ENCODE assay signal across 26 mouse cellular contexts in genomic region chr1:149831100-149831499, GRCm38 (mm10).
DNase-seq lines count a peak whose midpoint lies in the region; ATAC-seq and TF ChIP-seq lines count a peak whose summit lies in the region.
"Had no signal": no experiment of that assay in that cellular context is flagged by ENCODE, and none has a peak within 500 bp of the region (broad histone marks: within the 10 kb centered on the region; RNA-seq: fewer than 3 reads in every experiment).

No protein-coding gene starts in this region.

- H3K4me2 ChIP-seq in hindbrain, embryonic 14.5 days (replicated peaks), result no peak overlapping the region
- H3K4me2 ChIP-seq: embryonic facial prominence, embryonic 12.5 days; embryonic facial prominence, embryonic 15.5 days; heart, embryonic 13.5 days; hindbrain, embryonic 12.5 days had no signal

- DNase-seq in hindbrain, embryonic 14.5 days (ENCODE audit: low spot score), result peak; percentile 12
- no peak for DNase-seq in hindbrain, embryonic 10.5 days (ENCODE audit: low spot score)
- DNase-seq in thymus, postnatal 36 days, result no peak
- DNase-seq in embryo, embryonic 11 days, result no peak
- DNase-seq in lung, postnatal 4 days, result no peak
- DNase-seq: adrenal gland, adult 2 months; adrenal gland, postnatal 14 days; B cell, adult 2 months; cerebellum, adult 11-12 months; cerebellum, adult 8-10 months; cerebellum, postnatal 10 days; cerebellum, postnatal 36 days; forebrain, postnatal 0 days; gastrocnemius, postnatal 25 days; heart, adult 2 months; heart, postnatal 14 days; heart, postnatal 4 days had no signal

- 80% methylated on average over 1 of the region's 1 CpGs for WGBS in hindbrain, embryonic 14.5 days
- 96% methylated on average over 1 of the region's 1 CpGs for WGBS in hindbrain, embryonic 10.5 days

- TF ChIP-seq CTCF in bone marrow macrophage, adult 2 months (IDR thresholded peaks at IDR 0.05; ENCODE audit: low read depth, low read length), result no peak

- 0 out of 2 replicates have a peak, but pooled peaks cover 2% of the 10 kb centered on the region for H3K9me3 ChIP-seq in hindbrain, embryonic 14.5 days (ENCODE audit: control insufficient read depth, low read length)
- 0 out of 2 replicates have a peak, but pooled peaks cover 3% of the 10 kb centered on the region for H3K9me3 ChIP-seq in hindbrain, embryonic 10.5 days
- H3K9me3 ChIP-seq: embryonic facial prominence, embryonic 12.5 days; embryonic facial prominence, embryonic 15.5 days; heart, embryonic 10.5 days; hindbrain, embryonic 12.5 days had no signal

- H3K27ac ChIP-seq in hindbrain, embryonic 14.5 days, result no peak overlapping the region
- H3K27ac ChIP-seq in hindbrain, embryonic 10.5 days, result no peak overlapping the region
- peak overlapping the region; percentile 11; the same call in 1 of the 2 replicates for H3K27ac ChIP-seq in bone marrow macrophage, adult 2 months (ENCODE audit: insufficient read depth, low read depth, low read length)
- H3K27ac ChIP-seq: embryonic facial prominence, embryonic 12.5 days; embryonic facial prominence, embryonic 15.5 days; heart, adult 2 months; heart, embryonic 10.5 days; heart, embryonic 13.5 days; hindbrain, embryonic 12.5 days had no signal

- no peaks in the 10 kb centered on the region for H3K4me1 ChIP-seq in hindbrain, embryonic 14.5 days (replicated peaks; ENCODE audit: control insufficient read depth, insufficient read depth, low read length)
- no peaks in the 10 kb centered on the region for H3K4me1 ChIP-seq in hindbrain, embryonic 10.5 days (replicated peaks)
- H3K4me1 ChIP-seq in bone marrow macrophage, adult 2 months (ENCODE audit: control insufficient read depth, insufficient read depth, low read length), result peaks cover 2% of the 10 kb centered on the region; the same call in 1 of the 2 replicates
- H3K4me1 ChIP-seq: embryonic facial prominence, embryonic 12.5 days; embryonic facial prominence, embryonic 15.5 days; heart, embryonic 10.5 days; heart, embryonic 13.5 days; hindbrain, embryonic 12.5 days had no signal

- H3K9ac ChIP-seq in hindbrain, embryonic 14.5 days, result no peak overlapping the region
- H3K9ac ChIP-seq: embryonic facial prominence, embryonic 12.5 days; embryonic facial prominence, embryonic 15.5 days; forebrain, postnatal 0 days; heart, embryonic 13.5 days; hindbrain, embryonic 12.5 days had no signal

- TF ChIP-seq POLR2A in bone marrow macrophage, adult 2 months (IDR thresholded peaks at IDR 0.05; ENCODE audit: borderline replicate concordance, low read depth, low read length), result no peak

- H3K4me3 ChIP-seq in hindbrain, embryonic 14.5 days (replicated peaks; ENCODE audit: low read length), result no peak overlapping the region
- H3K4me3 ChIP-seq in hindbrain, embryonic 10.5 days, result no peak overlapping the region
- H3K4me3 ChIP-seq in bone marrow macrophage, adult 2 months (ENCODE audit: insufficient read depth, low read length), result no peak overlapping the region
- H3K4me3 ChIP-seq: embryonic facial prominence, embryonic 12.5 days; embryonic facial prominence, embryonic 15.5 days; heart, adult 2 months; heart, embryonic 10.5 days; heart, embryonic 13.5 days; hindbrain, embryonic 12.5 days had no signal

- ATAC-seq in hindbrain, embryonic 14.5 days (ENCODE audit: low FRiP score), result no peak
- peak; percentile 58 for ATAC-seq in megakaryocyte, adult 5-6 weeks (ENCODE audit: poor library complexity, severe bottlenecking)
- ATAC-seq: forebrain, embryonic 14.5 days; forebrain, postnatal 0 days; hindbrain, embryonic 16.5 days had no signal

- H3K36me3 ChIP-seq in hindbrain, embryonic 14.5 days (replicated peaks; ENCODE audit: control insufficient read depth, insufficient read depth), result no peaks in the 10 kb centered on the region
- H3K36me3 ChIP-seq in hindbrain, embryonic 10.5 days, result no peaks in the 10 kb centered on the region
- H3K36me3 ChIP-seq: embryonic facial prominence, embryonic 12.5 days; embryonic facial prominence, embryonic 15.5 days; heart, embryonic 10.5 days; heart, embryonic 13.5 days; hindbrain, embryonic 12.5 days had no signal

- no peaks in the 10 kb centered on the region for H3K27me3 ChIP-seq in hindbrain, embryonic 14.5 days (ENCODE audit: control insufficient read depth, insufficient read depth, low read length)
- no peaks in the 10 kb centered on the region for H3K27me3 ChIP-seq in hindbrain, embryonic 10.5 days (ENCODE audit: insufficient read depth, poor library complexity, severe bottlenecking)
- H3K27me3 ChIP-seq: embryonic facial prominence, embryonic 12.5 days; embryonic facial prominence, embryonic 15.5 days; heart, embryonic 13.5 days; hindbrain, embryonic 12.5 days had no signal
